Mouse (Mus musculus): ENCODE data around the gene Slc7a7.

DNA sequence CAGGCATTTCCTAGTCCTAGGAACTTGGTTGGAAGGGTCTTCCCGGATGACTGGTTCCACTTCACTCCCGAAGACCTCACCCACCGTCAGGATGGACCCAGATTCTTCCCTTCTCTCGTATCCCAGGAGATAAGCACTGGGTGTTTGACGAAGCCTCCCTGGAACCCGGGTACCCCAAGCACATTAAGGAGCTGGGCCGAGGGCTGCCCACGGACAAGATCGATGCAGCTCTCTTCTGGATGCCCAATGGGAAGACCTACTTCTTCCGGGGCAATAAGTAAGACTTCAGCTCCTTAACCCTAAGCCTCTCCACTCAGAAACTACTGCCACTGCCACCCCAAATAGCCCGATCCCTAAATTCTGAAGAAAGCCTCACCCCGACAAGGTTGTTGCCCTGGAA, 21.6 kb upstream of the Slc7a7 start:
- no peak for TF ChIP-seq FLI1 (IDR thresholded peaks at IDR 0.05; ENCODE audit: low read length)
- TF ChIP-seq GATA1 (IDR thresholded peaks at IDR 0.05; ENCODE audit: borderline replicate concordance, low read length), result no peak

All from megakaryocyte, embryonic 14.5 days (primary cell).